Mouse (Mus musculus) intestine, embryonic 15.5 days (tissue): ENCODE measurements at regions not wholly inside any gene's neighbourhood (a gene's known extent, or its start where the extent isn't known, plus 50 kb on each side); places are given as distances from the start of the nearest gene placed in this dataset.

Source experiments
- ATAC-seq: fragments of 200-750 bp; cut with Nextera tagmentation; 2 replicates; pipeline ENCODE4 v1.8.0; 2017; ENCODE audit warnings: moderate TSS enrichment, moderate library complexity
- H3K27ac ChIP-seq: fragments of 300-500 bp; sonication (generic); 2 replicates; pipeline ENCODE4 v1.5.1; 2015; ENCODE audit warnings: mild to moderate bottlenecking, inconsistent platforms
- H3K27me3 ChIP-seq: fragments of 300-500 bp; sonication (generic); replicated peaks from 2 replicates; pipeline ENCODE4 v1.6.1; 2015; ENCODE audit warnings: inconsistent platforms
- H3K36me3 ChIP-seq: fragments of 300-500 bp; sonication (generic); 2 replicates; pipeline ENCODE4 v1.6.1; 2015; ENCODE audit warnings: inconsistent platforms
- H3K4me1 ChIP-seq: fragments of 300-500 bp; sonication (generic); replicated peaks from 2 replicates; pipeline ENCODE4 v1.6.1; 2015; ENCODE audit warnings: inconsistent platforms
- H3K4me2 ChIP-seq: fragments of 300-500 bp; sonication (generic); replicated peaks from 2 replicates; pipeline ENCODE4 v1.6.1; 2015; ENCODE audit warnings: mild to moderate bottlenecking, inconsistent platforms
- H3K4me3 ChIP-seq: fragments of 300-500 bp; sonication (generic); replicated peaks from 2 replicates; pipeline ENCODE4 v1.5.1; 2015; ENCODE audit warnings: inconsistent platforms
- H3K9ac ChIP-seq: fragments of 300-500 bp; sonication (generic); 2 replicates; pipeline ENCODE4 v1.6.1; 2015; ENCODE audit warnings: inconsistent platforms
- H3K9me3 ChIP-seq: fragments of 300-500 bp; sonication (generic); 2 replicates; pipeline ENCODE4 v1.6.1; 2016; ENCODE audit warnings: inconsistent platforms
- WGBS: fragments of 180-500 bp; shearing (Covaris S2); methylation state at CpG from one replicate; pipeline ENCODE4 v1.1.7; 2015; 5-methylcytosine and 5-hydroxymethylcytosine counted together

- H3K27me3 ChIP-seq, result no peaks in the 10 kb centered on the region
- H3K36me3 ChIP-seq, result no peaks in the 10 kb centered on the region
- no peak overlapping the region for H3K4me3 ChIP-seq
- 69% methylated on average over 8 of the region's 8 CpGs for WGBS
- H3K9ac ChIP-seq, result no peak overlapping the region
- no peaks in the 10 kb centered on the region for H3K4me1 ChIP-seq
- H3K9me3 ChIP-seq, result no peaks in the 10 kb centered on the region
- no peak overlapping the region for H3K4me2 ChIP-seq
- no peak overlapping the region for H3K27ac ChIP-seq
- no peak for ATAC-seq
These were observed 73.1 kb downstream of the Rplp1 start for GRCm38 (mm10) chr9:61841222-61841621.

GRCm38 (mm10) chr9:61840353-61840752, 74.0 kb downstream of the Rplp1 start:
- Histone ChIP-seq H3K36me3 (no peaks in the 10 kb centered on the region), H3K9me3 (no peaks in the 10 kb centered on the region), H3K27me3 (no peaks in the 10 kb centered on the region), H3K4me3 (no peak overlapping the region), H3K4me1 (no peaks in the 10 kb centered on the region), H3K27ac (no peak overlapping the region), H3K9ac (no peak overlapping the region), H3K4me2 (no peak overlapping the region)
- ATAC-seq, result no peak
- 38% methylated on average over 7 of the region's 7 CpGs for WGBS

GRCm38 (mm10) chr9:61833226-61833625, 81.1 kb downstream of the Rplp1 start:
- Histone ChIP-seq H3K4me3 (no peak overlapping the region), H3K4me2 (no peak overlapping the region), H3K9me3 (no peaks in the 10 kb centered on the region), H3K9ac (no peak overlapping the region), H3K4me1 (no peaks in the 10 kb centered on the region), H3K27me3 (no peaks in the 10 kb centered on the region), H3K36me3 (no peaks in the 10 kb centered on the region), H3K27ac (no peak overlapping the region)
- ATAC-seq, result no peak
- WGBS, result 74% methylated on average over 9 of the region's 9 CpGs

GRCm38 (mm10) chr9:61830236-61830635, 84.1 kb downstream of the Rplp1 start:
- Histone ChIP-seq H3K9me3 (no peaks in the 10 kb centered on the region), H3K27ac (no peak overlapping the region), H3K4me3 (no peak overlapping the region), H3K9ac (no peak overlapping the region), H3K36me3 (no peaks in the 10 kb centered on the region), H3K4me1 (no peaks in the 10 kb centered on the region), H3K4me2 (no peak overlapping the region), H3K27me3 (no peaks in the 10 kb centered on the region)
- 66% methylated on average over 7 of the region's 7 CpGs for WGBS
- no peak for ATAC-seq

GRCm38 (mm10) chr9:61829736-61830135, 84.6 kb downstream of the Rplp1 start:
- Histone ChIP-seq H3K27ac (no peak overlapping the region), H3K4me3 (no peak overlapping the region), H3K4me2 (no peak overlapping the region), H3K36me3 (no peaks in the 10 kb centered on the region), H3K9me3 (no peaks in the 10 kb centered on the region), H3K9ac (no peak overlapping the region), H3K27me3 (no peaks in the 10 kb centered on the region), H3K4me1 (no peaks in the 10 kb centered on the region)
- 82% methylated on average over 8 of the region's 8 CpGs for WGBS
- ATAC-seq, result no peak

GRCm38 (mm10) chr9:61829301-61829700, 85.0 kb downstream of the Rplp1 start:
- Histone ChIP-seq H3K9ac (no peak overlapping the region), H3K27ac (no peak overlapping the region), H3K4me2 (no peak overlapping the region), H3K9me3 (no peaks in the 10 kb centered on the region), H3K36me3 (no peaks in the 10 kb centered on the region), H3K4me1 (no peaks in the 10 kb centered on the region), H3K27me3 (no peaks in the 10 kb centered on the region), H3K4me3 (no peak overlapping the region)
- WGBS, result 73% methylated on average over 3 of the region's 3 CpGs
- no peak for ATAC-seq

GRCm38 (mm10) chr9:61827721-61828120, 86.6 kb downstream of the Rplp1 start:
- H3K36me3 ChIP-seq, result no peaks in the 10 kb centered on the region
- WGBS, result 90% methylated on average over 4 of the region's 4 CpGs

GRCm38 (mm10) chr9:61827014-61827413, 87.3 kb downstream of the Rplp1 start:
- Histone ChIP-seq H3K4me1 (no peaks in the 10 kb centered on the region), H3K9ac (no peak overlapping the region), H3K9me3 (no peaks in the 10 kb centered on the region), H3K36me3 (no peaks in the 10 kb centered on the region), H3K27ac (no peak overlapping the region), H3K4me2 (no peak overlapping the region), H3K4me3 (no peak overlapping the region), H3K27me3 (no peaks in the 10 kb centered on the region)
- WGBS, result 72% methylated on average over 2 of the region's 2 CpGs
- ATAC-seq, result no peak

More at GRCm38 (mm10) chr9:61827721-61828120, 86.6 kb downstream of the Rplp1 start:
- no peak overlapping the region for H3K27ac ChIP-seq
- H3K9me3 ChIP-seq, result no peaks in the 10 kb centered on the region
- H3K9ac ChIP-seq, result no peak overlapping the region
- no peaks in the 10 kb centered on the region for H3K4me1 ChIP-seq
- H3K27me3 ChIP-seq, result no peaks in the 10 kb centered on the region
- H3K4me3 ChIP-seq, result no peak overlapping the region
- no peak overlapping the region for H3K4me2 ChIP-seq
- no peak for ATAC-seq

GRCm38 (mm10) chr9:61826415-61826814, 87.9 kb downstream of the Rplp1 start:
- H3K27me3 ChIP-seq, result no peaks in the 10 kb centered on the region
- no peaks in the 10 kb centered on the region for H3K36me3 ChIP-seq
- H3K4me2 ChIP-seq, result no peak overlapping the region
- no peak overlapping the region for H3K4me3 ChIP-seq
- 64% methylated on average over 3 of the region's 3 CpGs for WGBS
- H3K4me1 ChIP-seq, result no peaks in the 10 kb centered on the region
- ATAC-seq, result no peak
- H3K9ac ChIP-seq, result no peak overlapping the region
- H3K9me3 ChIP-seq, result no peaks in the 10 kb centered on the region
- H3K27ac ChIP-seq, result no peak overlapping the region

- Histone ChIP-seq H3K4me3 (no peak overlapping the region), H3K4me2 (no peak overlapping the region), H3K27me3 (no peaks in the 10 kb centered on the region), H3K9ac (no peak overlapping the region), H3K36me3 (no peaks in the 10 kb centered on the region), H3K9me3 (no peaks in the 10 kb centered on the region), H3K4me1 (no peaks in the 10 kb centered on the region), H3K27ac (no peak overlapping the region)
- no peak for ATAC-seq
- WGBS, result 73% methylated on average over 2 of the region's 2 CpGs
These were observed 88.5 kb downstream of the Rplp1 start for GRCm38 (mm10) chr9:61825804-61826203.

GRCm38 (mm10) chr9:61819836-61820235, 94.5 kb downstream of the Rplp1 start:
- no peak overlapping the region for H3K9ac ChIP-seq
- no peak overlapping the region for H3K27ac ChIP-seq
- H3K9me3 ChIP-seq, result no peaks in the 10 kb centered on the region
- no peaks in the 10 kb centered on the region for H3K27me3 ChIP-seq
- no peak overlapping the region for H3K4me2 ChIP-seq
- 19% methylated on average over 1 of the region's 1 CpGs for WGBS
- no peaks in the 10 kb centered on the region for H3K36me3 ChIP-seq
- 0 out of 2 replicates have a peak, but pooled peaks cover 10% of the 10 kb centered on the region for H3K4me1 ChIP-seq
- no peak for ATAC-seq
- no peak overlapping the region for H3K4me3 ChIP-seq

GRCm38 (mm10) chr9:61816589-61817179, 97.7 kb downstream of the Rplp1 start:
- no peak overlapping the region for H3K4me3 ChIP-seq
- 0 out of 2 replicates have a peak, but pooled peaks cover 13% of the 10 kb centered on the region for H3K4me1 ChIP-seq
- WGBS, result 72% methylated on average over 11 of the region's 11 CpGs
- H3K27me3 ChIP-seq, result no peaks in the 10 kb centered on the region
- H3K36me3 ChIP-seq, result no peaks in the 10 kb centered on the region
- no peak overlapping the region for H3K9ac ChIP-seq
- H3K4me2 ChIP-seq, result no peak overlapping the region
- ATAC-seq, result no peak
- H3K9me3 ChIP-seq, result no peaks in the 10 kb centered on the region
- no peak overlapping the region for H3K27ac ChIP-seq

- Histone ChIP-seq H3K4me3 (no peak overlapping the region), H3K27ac (no peak overlapping the region), H3K9ac (no peak overlapping the region), H3K27me3 (no peaks in the 10 kb centered on the region), H3K36me3 (no peaks in the 10 kb centered on the region), H3K9me3 (no peaks in the 10 kb centered on the region), H3K4me1 (0 out of 2 replicates have a peak, but pooled peaks cover 13% of the 10 kb centered on the region), H3K4me2 (no peak overlapping the region)
- ATAC-seq, result no peak
- 33% methylated on average over 10 of the region's 10 CpGs for WGBS
These were observed 98.3 kb downstream of the Rplp1 start for GRCm38 (mm10) chr9:61815995-61816394.
